Mouse (Mus musculus): ENCODE measurements around the gene Zbtb22. TPM values are rescaled to one million over a fixed set of nuclear protein-coding genes. Genes with fewer than 3 reads are reported as not detected.

The Zbtb22 gene
- polyA plus RNA-seq, 1 experiment = 62.9 TPM

GRCm38 (mm10) chr17:33930280-33931158 is 14.8 kb downstream of the Zbtb22 start:
- peak in 1 of 2 experiments; percentile 61 for DNase-seq (ENCODE audit: low read depth in 1 of 2, low spot score in 2 of 2)
- TF ChIP-seq POLR2A (IDR thresholded peaks at IDR 0.05; ENCODE audit: low read depth, low read length) (no peak), CTCF (IDR thresholded peaks at IDR 0.05; ENCODE audit: extremely low read depth, insufficient read depth, insufficient read length, insufficient replicate concordance) (no peak)
- Histone ChIP-seq H3K27me3 (ENCODE audit: control insufficient read depth, insufficient read depth, low read length) (no peaks in the 10 kb centered on the region), H3K27ac (ENCODE audit: insufficient read depth, low read length) (peak overlapping the region; percentile 98), H3K36me3 (ENCODE audit: control insufficient read depth, insufficient read depth, low read length) (peaks cover 44% of the 10 kb centered on the region), H3K4me3 (ENCODE audit: extremely low read depth, insufficient read depth, insufficient read length) (peak overlapping the region; percentile 84), H3K4me1 (ENCODE audit: control insufficient read depth, insufficient read depth, insufficient read length) (peaks cover 4% of the 10 kb centered on the region; the same call in 1 of the 2 replicates)
- under 1% methylated on average over 41 of the region's 45 CpGs for WGBS

GRCm38 (mm10) chr17:33931159-33931866 is 15.6 kb downstream of the Zbtb22 start:
- peak overlapping the region; percentile 98 for H3K27ac ChIP-seq (ENCODE audit: insufficient read depth, low read length)
- no peak for DNase-seq (ENCODE audit: low read depth in 1 of 2, low spot score in 2 of 2)
- WGBS = 29% methylated on average over 18 of the region's 18 CpGs
- TF ChIP-seq POLR2A (IDR thresholded peaks at IDR 0.05; ENCODE audit: low read depth, low read length) (no peak), CTCF (IDR thresholded peaks at IDR 0.05; ENCODE audit: extremely low read depth, insufficient read depth, insufficient read length, insufficient replicate concordance) (no peak)
- H3K4me3 ChIP-seq (ENCODE audit: extremely low read depth, insufficient read depth, insufficient read length) = peak overlapping the region; percentile 84
- no peaks in the 10 kb centered on the region for H3K27me3 ChIP-seq (ENCODE audit: control insufficient read depth, insufficient read depth, low read length)
- H3K36me3 ChIP-seq (ENCODE audit: control insufficient read depth, insufficient read depth, low read length) = peaks cover 40% of the 10 kb centered on the region
- peaks cover 4% of the 10 kb centered on the region; the same call in 1 of the 2 replicates for H3K4me1 ChIP-seq (ENCODE audit: control insufficient read depth, insufficient read depth, insufficient read length)

- H3K4me3 ChIP-seq (ENCODE audit: extremely low read depth, insufficient read depth, insufficient read length) = no peak overlapping the region
- no peak for TF ChIP-seq CTCF (IDR thresholded peaks at IDR 0.05; ENCODE audit: extremely low read depth, insufficient read depth, insufficient read length, insufficient replicate concordance)
- no peak for TF ChIP-seq POLR2A (IDR thresholded peaks at IDR 0.05; ENCODE audit: low read depth, low read length)
- H3K27ac ChIP-seq (ENCODE audit: insufficient read depth, low read length) = no peak overlapping the region
- peaks cover 4% of the 10 kb centered on the region; the same call in 1 of the 2 replicates for H3K4me1 ChIP-seq (ENCODE audit: control insufficient read depth, insufficient read depth, insufficient read length)
- no peak for DNase-seq (ENCODE audit: low read depth in 1 of 2, low spot score in 2 of 2)
- WGBS = 96% methylated on average over 11 of the region's 11 CpGs
- H3K27me3 ChIP-seq (ENCODE audit: control insufficient read depth, insufficient read depth, low read length) = no peaks in the 10 kb centered on the region
- peaks cover 37% of the 10 kb centered on the region for H3K36me3 ChIP-seq (ENCODE audit: control insufficient read depth, insufficient read depth, low read length)
Observed at GRCm38 (mm10) chr17:33931947-33932346, 16.2 kb downstream of the Zbtb22 start.

- 91% methylated on average over 14 of the region's 14 CpGs for WGBS
- Histone ChIP-seq H3K4me3 (ENCODE audit: extremely low read depth, insufficient read depth, insufficient read length) (no peak overlapping the region), H3K4me1 (ENCODE audit: control insufficient read depth, insufficient read depth, insufficient read length) (peaks cover 4% of the 10 kb centered on the region; the same call in 1 of the 2 replicates), H3K36me3 (ENCODE audit: control insufficient read depth, insufficient read depth, low read length) (peaks cover 41% of the 10 kb centered on the region), H3K27ac (ENCODE audit: insufficient read depth, low read length) (no peak overlapping the region), H3K27me3 (ENCODE audit: control insufficient read depth, insufficient read depth, low read length) (no peaks in the 10 kb centered on the region)
- TF ChIP-seq POLR2A (IDR thresholded peaks at IDR 0.05; ENCODE audit: low read depth, low read length) = no peak
- TF ChIP-seq CTCF (IDR thresholded peaks at IDR 0.05; ENCODE audit: extremely low read depth, insufficient read depth, insufficient read length, insufficient replicate concordance) = no peak
- no peak for DNase-seq (ENCODE audit: low read depth in 1 of 2, low spot score in 2 of 2)
Observed at GRCm38 (mm10) chr17:33932448-33932847, 16.7 kb downstream of the Zbtb22 start.

- TF ChIP-seq CTCF (IDR thresholded peaks at IDR 0.05; ENCODE audit: extremely low read depth, insufficient read depth, insufficient read length, insufficient replicate concordance) (no peak), POLR2A (IDR thresholded peaks at IDR 0.05; ENCODE audit: low read depth, low read length) (no peak)
- no peaks in the 10 kb centered on the region for H3K27me3 ChIP-seq (ENCODE audit: control insufficient read depth, insufficient read depth, low read length)
- H3K27ac ChIP-seq (ENCODE audit: insufficient read depth, low read length) = no peak overlapping the region
- no peak overlapping the region for H3K4me3 ChIP-seq (ENCODE audit: extremely low read depth, insufficient read depth, insufficient read length)
- peaks cover 4% of the 10 kb centered on the region; the same call in 1 of the 2 replicates for H3K4me1 ChIP-seq (ENCODE audit: control insufficient read depth, insufficient read depth, insufficient read length)
- DNase-seq (ENCODE audit: low read depth in 1 of 2, low spot score in 2 of 2) = no peak
- 95% methylated on average over 15 of the region's 15 CpGs for WGBS
- peaks cover 42% of the 10 kb centered on the region for H3K36me3 ChIP-seq (ENCODE audit: control insufficient read depth, insufficient read depth, low read length)
Observed at GRCm38 (mm10) chr17:33932970-33933369, 17.3 kb downstream of the Zbtb22 start.

- no peak for TF ChIP-seq CTCF (IDR thresholded peaks at IDR 0.05; ENCODE audit: extremely low read depth, insufficient read depth, insufficient read length, insufficient replicate concordance)
- no peak for TF ChIP-seq POLR2A (IDR thresholded peaks at IDR 0.05; ENCODE audit: low read depth, low read length)
- no peak for DNase-seq (ENCODE audit: low read depth in 1 of 2, low spot score in 2 of 2)
- peaks cover 43% of the 10 kb centered on the region for H3K36me3 ChIP-seq (ENCODE audit: control insufficient read depth, insufficient read depth, low read length)
- H3K4me1 ChIP-seq (ENCODE audit: control insufficient read depth, insufficient read depth, insufficient read length) = peaks cover 10% of the 10 kb centered on the region; the same call in 1 of the 2 replicates
- no peak overlapping the region for H3K27ac ChIP-seq (ENCODE audit: insufficient read depth, low read length)
- no peaks in the 10 kb centered on the region for H3K27me3 ChIP-seq (ENCODE audit: control insufficient read depth, insufficient read depth, low read length)
- H3K4me3 ChIP-seq (ENCODE audit: extremely low read depth, insufficient read depth, insufficient read length) = no peak overlapping the region
- 90% methylated on average over 21 of the region's 21 CpGs for WGBS
Observed at GRCm38 (mm10) chr17:33935422-33936055, 19.8 kb downstream of the Zbtb22 start.

Measured in spleen, adult 2 months (tissue).